Mouse (Mus musculus): ENCODE measurements around the gene Vmn1r175. TPM values are rescaled to one million over a fixed set of nuclear protein-coding genes. Genes with fewer than 3 reads are reported as not detected.

Vmn1r175 gene
- not detected in 2 replicates for polyA plus RNA-seq (2012; rRNA removed; ENCODE audit: low replicate concordance)

DNA sequence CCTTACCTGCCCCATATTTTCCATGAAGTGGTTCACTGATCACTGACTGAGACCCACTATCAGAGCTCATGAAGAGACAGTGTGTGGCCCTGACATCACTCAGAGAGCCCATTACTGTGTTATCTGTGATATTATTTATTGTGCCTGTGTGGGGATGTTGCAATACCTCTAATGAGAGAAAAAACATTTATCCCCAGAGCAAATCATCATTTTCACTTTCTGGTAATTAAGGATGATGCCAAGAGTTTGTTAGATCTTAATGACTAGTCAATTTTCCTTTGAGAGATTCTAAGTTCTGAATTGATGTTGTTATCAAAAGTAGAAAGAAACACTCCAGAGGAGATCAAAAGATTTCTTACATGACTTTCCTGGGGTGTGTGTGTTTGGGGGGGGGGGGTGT is at the start of gene Vmn1r175:
Gene Vmn1r175, minus strand, starts transcription at position 101 of the 400 bp plus-strand sequence.

DNA sequence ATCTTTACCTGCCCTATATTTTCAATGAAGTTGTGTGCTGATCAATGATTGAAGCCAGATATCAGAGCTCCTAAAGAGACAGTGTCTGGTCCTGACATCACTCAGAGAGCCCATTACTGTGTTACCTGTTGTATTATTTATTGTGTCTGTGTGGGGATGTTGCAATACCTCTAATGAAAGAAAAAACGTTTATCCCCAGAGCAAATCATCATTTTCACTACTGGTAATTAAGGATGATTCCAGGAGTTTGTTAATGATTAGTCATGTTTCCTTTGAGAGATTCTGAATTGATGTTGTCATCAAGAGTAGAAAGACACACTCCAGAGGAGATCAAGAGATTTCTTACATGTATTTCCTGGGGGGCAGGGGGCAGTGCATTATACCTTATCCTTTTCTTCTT is 26.8 kb upstream of the Vmn1r175 start, which contains the start of gene Vmn1r176:
Gene Vmn1r176, minus strand, starts transcription at position 101 of the 400 bp plus-strand sequence.

Other genes starting within 250 kb of the Vmn1r175 start
- not detected in 2 replicates for gene Vmn1r169, start 235.1 kb downstream of the Vmn1r175 start, polyA plus RNA-seq (2012; rRNA removed; ENCODE audit: low replicate concordance)
- gene Vmn1r170, start 204.5 kb downstream of the Vmn1r175 start, polyA plus RNA-seq (2012; rRNA removed; ENCODE audit: low replicate concordance): not detected in 2 replicates
- not detected in 2 replicates for gene Vmn1r171, start 179.9 kb downstream of the Vmn1r175 start, polyA plus RNA-seq (2012; rRNA removed; ENCODE audit: low replicate concordance)
- not detected in 2 replicates for gene Vmn1r172, start 152.3 kb downstream of the Vmn1r175 start, polyA plus RNA-seq (2012; rRNA removed; ENCODE audit: low replicate concordance)
- gene Vmn1r173, start 109.9 kb downstream of the Vmn1r175 start, polyA plus RNA-seq (2012; rRNA removed; ENCODE audit: low replicate concordance): not detected in 2 replicates
- gene Vmn1r174, start 58.4 kb downstream of the Vmn1r175 start, polyA plus RNA-seq (2012; rRNA removed; ENCODE audit: low replicate concordance): not detected in 2 replicates
- gene Vmn1r176, start 26.7 kb upstream of the Vmn1r175 start, polyA plus RNA-seq (2012; rRNA removed; ENCODE audit: low replicate concordance): not detected in 2 replicates
- gene Vmn1r177, start 55.8 kb upstream of the Vmn1r175 start, polyA plus RNA-seq (2012; rRNA removed; ENCODE audit: low replicate concordance): not detected in 2 replicates
- not detected in 2 replicates for gene Vmn1r178, start 81.4 kb upstream of the Vmn1r175 start, polyA plus RNA-seq (2012; rRNA removed; ENCODE audit: low replicate concordance)
- not detected in 2 replicates for gene Vmn1r179, start 116.3 kb upstream of the Vmn1r175 start, polyA plus RNA-seq (2012; rRNA removed; ENCODE audit: low replicate concordance)
- gene Vmn1r180, start 140.0 kb upstream of the Vmn1r175 start, polyA plus RNA-seq (2012; rRNA removed; ENCODE audit: low replicate concordance): not detected in 2 replicates
- not detected in 2 replicates for gene Vmn1r181, start 164.0 kb upstream of the Vmn1r175 start, polyA plus RNA-seq (2012; rRNA removed; ENCODE audit: low replicate concordance)
- not detected in 2 replicates for gene V1rd19, start 191.0 kb upstream of the Vmn1r175 start, polyA plus RNA-seq (2012; rRNA removed; ENCODE audit: low replicate concordance)
- not detected in 2 replicates for gene Vmn1r183, start 242.6 kb upstream of the Vmn1r175 start, polyA plus RNA-seq (2012; rRNA removed; ENCODE audit: low replicate concordance)

Measured in duodenum, adult 2 months (tissue).